Mouse (Mus musculus): Measurements from ENCODE around the gene C5ar2.
A peak's percentile ranks its signal among the peaks of the same experiment; 100 is the strongest.

C5ar2 gene

DNA sequence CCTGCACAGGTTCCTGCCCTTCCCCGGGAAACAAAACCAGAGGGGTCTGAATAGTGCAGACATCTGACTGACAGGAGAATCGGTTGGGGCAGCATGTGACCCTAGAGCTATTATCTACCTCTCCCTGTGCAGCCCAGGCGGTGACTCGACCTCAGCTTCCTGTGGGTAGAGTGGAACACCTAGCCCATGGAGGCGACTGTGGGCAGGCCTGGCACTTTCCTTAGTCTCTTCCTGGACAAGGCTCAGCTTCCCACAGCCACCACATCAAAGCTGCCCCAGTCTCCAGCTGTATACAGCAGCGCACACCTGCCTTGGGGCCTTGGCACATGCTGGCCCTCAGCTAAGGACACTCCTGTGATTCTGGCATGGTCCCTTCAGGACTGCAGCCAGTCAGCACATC lies 42.8 kb downstream of the C5ar2 start:
- no peak for DNase-seq (ENCODE audit: low spot score in 2 of 2)

DNA sequence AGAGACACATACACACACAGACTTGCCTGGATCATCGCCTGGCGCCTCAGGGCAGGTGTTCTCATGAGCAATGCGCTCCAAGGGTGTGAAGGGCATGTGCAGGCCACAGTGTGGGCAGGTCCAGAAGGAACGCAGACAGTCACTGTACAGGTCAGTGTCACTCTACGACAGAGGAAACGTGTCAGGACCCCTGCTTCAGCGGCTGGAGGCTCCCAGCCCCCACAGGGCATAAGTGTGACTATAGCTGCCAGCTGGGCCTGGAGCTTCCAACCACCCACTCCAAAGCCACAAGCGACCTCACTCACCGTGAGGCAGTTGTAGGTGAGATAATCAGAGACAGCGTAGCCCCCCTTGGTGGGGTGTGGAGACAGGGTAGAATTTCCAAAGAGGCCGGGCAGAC lies 45.4 kb downstream of the C5ar2 start:
- no peak for DNase-seq (ENCODE audit: low spot score in 2 of 2)

DNA sequence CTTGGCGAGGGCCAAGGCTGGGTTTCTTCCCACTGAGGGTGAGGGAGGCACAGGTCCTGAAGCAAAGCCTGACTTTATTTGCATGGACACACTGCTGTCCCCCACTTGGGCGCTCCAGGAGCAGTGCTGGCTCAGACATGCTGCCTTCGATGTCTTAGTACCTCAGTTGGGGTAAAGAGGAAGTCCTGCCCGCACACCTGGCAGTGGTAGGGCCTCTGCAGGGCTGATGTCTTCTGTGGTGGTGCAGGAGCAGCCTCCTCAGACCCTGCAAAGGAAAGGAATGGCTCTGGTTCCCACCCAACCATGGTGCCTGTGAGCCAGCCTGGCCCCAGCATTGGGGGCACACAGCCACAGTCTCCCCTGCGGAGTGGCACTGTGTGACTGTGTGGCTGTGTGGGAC lies 46.8 kb downstream of the C5ar2 start:
- DNase-seq (ENCODE audit: low spot score in 2 of 2), result no peak

DNA sequence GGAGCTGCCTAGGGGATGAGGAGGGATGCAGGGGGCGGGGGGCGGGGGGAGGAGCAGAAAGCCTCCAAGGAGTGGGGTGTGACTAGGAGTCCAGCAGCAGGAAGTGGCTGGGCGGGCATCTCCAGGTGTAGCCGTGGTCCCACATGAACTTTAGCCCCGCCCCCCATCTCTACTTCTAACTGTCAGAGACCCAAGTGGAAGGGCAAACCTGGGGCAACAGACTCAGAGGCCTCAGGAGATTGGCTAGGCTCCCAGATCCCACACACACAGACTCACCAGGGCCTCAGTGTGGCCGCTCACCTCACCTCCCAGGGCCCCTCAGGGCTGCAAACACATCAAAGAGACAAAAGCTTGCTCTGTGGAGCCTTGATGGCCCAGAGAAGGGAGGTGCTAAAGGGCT lies 47.3 kb downstream of the C5ar2 start:
- no peak for DNase-seq (ENCODE audit: low spot score in 2 of 2)

DNA sequence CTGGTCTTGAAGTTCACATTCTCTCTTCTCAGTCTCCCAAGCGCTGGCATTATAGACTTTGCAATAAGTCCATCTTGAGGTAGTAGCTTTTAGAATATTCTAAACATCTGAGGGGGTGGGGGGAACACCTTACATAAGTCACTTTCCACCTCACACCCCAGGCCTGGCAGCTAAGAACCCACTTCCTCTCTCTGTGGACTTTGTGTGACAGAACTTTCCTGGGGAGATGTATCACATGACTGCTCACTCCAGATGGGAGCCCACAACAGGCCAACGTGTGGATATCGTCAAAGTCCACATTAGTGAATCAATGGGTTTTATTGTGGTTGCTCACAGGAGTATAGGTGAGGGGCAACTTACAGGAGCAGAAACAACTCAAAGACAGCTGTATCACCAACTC lies 50.3 kb downstream of the C5ar2 start:
- no peak for DNase-seq (ENCODE audit: low spot score in 2 of 2)

DNA sequence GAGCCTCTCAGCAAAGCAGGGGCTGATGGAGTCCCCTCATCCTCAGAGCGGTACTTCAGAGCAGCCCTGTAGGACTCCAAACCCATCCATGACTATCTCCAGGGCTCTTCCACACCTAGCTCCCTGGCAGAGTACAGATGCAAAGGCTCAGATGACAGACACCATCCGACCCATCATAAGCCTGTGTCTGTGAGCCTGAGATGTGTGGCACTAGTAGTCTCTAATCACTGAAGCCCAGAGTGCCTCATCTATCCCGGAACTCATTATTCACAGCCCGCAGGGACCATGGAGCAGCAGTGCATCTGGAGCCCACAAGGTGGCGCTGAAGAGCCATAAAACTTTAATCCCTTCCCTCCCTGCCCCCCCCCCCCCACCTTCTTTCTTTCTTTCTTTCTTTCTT lies 51.6 kb downstream of the C5ar2 start:
- DNase-seq (ENCODE audit: low spot score in 2 of 2), result peak; percentile 53 to 83

DNA sequence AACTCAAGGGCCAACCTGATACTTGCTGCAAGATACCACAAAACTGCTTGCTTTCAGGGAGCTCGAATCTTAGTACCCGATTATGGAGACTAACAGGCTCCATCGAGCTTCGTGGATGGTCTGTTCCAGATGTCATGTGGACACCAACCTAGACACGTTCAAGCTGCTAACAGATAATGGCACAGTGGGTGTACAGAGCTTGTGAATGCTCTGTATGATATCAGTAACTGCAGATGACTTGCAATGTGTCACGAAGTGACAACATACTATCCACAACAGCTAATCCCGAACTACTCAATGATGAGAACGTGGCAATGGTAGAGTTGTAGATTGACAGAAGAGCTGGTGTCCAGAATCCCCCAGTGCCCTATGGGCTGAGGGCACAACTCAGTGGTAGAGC lies 56.5 kb downstream of the C5ar2 start:
- DNase-seq (ENCODE audit: low spot score in 2 of 2), result no peak
